20 mouse cellular contexts compared by ENCODE assay signal in genomic region chr15:52179379-52179778, GRCm38 (mm10).
"Had no signal": no experiment of that assay in that cellular context is flagged by ENCODE, and none has a peak within 500 bp of the region (broad histone marks: within the 10 kb centered on the region; RNA-seq: fewer than 3 reads in every experiment).

No protein-coding gene starts in this region.

- H3K36me3 ChIP-seq: limb, embryonic 12.5 days; limb, embryonic 15.5 days; neural tube, embryonic 12.5 days; neural tube, embryonic 15.5 days had no signal

- DNase-seq: kidney, adult 18-20 months; kidney, adult 9 months; kidney, postnatal 14 days; kidney, postnatal 4 days; liver, postnatal 0 days; lung, embryonic 14.5 days; right cerebral cortex, adult 18-20 months; right cerebral cortex, postnatal 14 days; right cerebral cortex, postnatal 4 days; thymus, postnatal 25 days had no signal

- H3K9ac ChIP-seq: limb, embryonic 12.5 days; limb, embryonic 15.5 days; liver, embryonic 14.5 days; liver, postnatal 0 days; lung, embryonic 14.5 days; neural tube, embryonic 12.5 days; neural tube, embryonic 15.5 days had no signal

- H3K27me3 ChIP-seq: limb, embryonic 12.5 days; limb, embryonic 15.5 days; neural tube, embryonic 12.5 days; neural tube, embryonic 15.5 days had no signal

- H3K27ac ChIP-seq: left cerebral cortex, adult 2 months; limb, embryonic 12.5 days; limb, embryonic 15.5 days; liver, embryonic 14.5 days; macrophage; neural tube, embryonic 12.5 days; neural tube, embryonic 15.5 days; stomach, postnatal 0 days had no signal

- H3K4me1 ChIP-seq: limb, embryonic 12.5 days; limb, embryonic 15.5 days; neural tube, embryonic 12.5 days; neural tube, embryonic 15.5 days had no signal

- H3K4me3 ChIP-seq: left cerebral cortex, adult 2 months; limb, embryonic 12.5 days; limb, embryonic 15.5 days; neural tube, embryonic 12.5 days; neural tube, embryonic 15.5 days had no signal

- H3K4me2 ChIP-seq: limb, embryonic 12.5 days; limb, embryonic 15.5 days; liver, embryonic 11.5 days; lung, embryonic 14.5 days; neural tube, embryonic 12.5 days; neural tube, embryonic 15.5 days had no signal

- ATAC-seq: liver, postnatal 0 days; lung, postnatal 0 days had no signal

- H3K9me3 ChIP-seq: limb, embryonic 12.5 days; limb, embryonic 15.5 days; neural tube, embryonic 12.5 days; neural tube, embryonic 15.5 days had no signal
